Mouse (Mus musculus) embryonic facial prominence, embryonic 15.5 days (tissue): ENCODE measurements around the gene Ncoa4. TPM values are rescaled to one million over a fixed set of nuclear protein-coding genes. Genes with fewer than 3 reads are reported as not detected.

Experiments
- ATAC-seq: fragments of 200-750 bp; cut with Nextera tagmentation; 2 replicates; pipeline ENCODE4 v1.8.0; 2017; ENCODE audit warnings: low read depth, moderate TSS enrichment; ENCODE audit not compliant: insufficient number of reproducible peaks, low FRiP score, low TSS enrichment
- H3K27ac ChIP-seq: fragments of 300-500 bp; sonication (generic); replicated peaks from 2 replicates; pipeline ENCODE4 v1.5.1; 2015; ENCODE audit warnings: mild to moderate bottlenecking, inconsistent platforms
- H3K27me3 ChIP-seq: fragments of 300-500 bp; sonication (generic); 2 replicates; pipeline ENCODE4 v1.6.1; 2015; ENCODE audit warnings: inconsistent platforms
- H3K36me3 ChIP-seq: fragments of 300-500 bp; sonication (generic); 2 replicates; pipeline ENCODE4 v1.6.1; 2015; ENCODE audit warnings: mild to moderate bottlenecking, inconsistent platforms
- H3K4me1 ChIP-seq: fragments of 300-500 bp; sonication (generic); 2 replicates; pipeline ENCODE4 v1.6.1; 2015; ENCODE audit warnings: inconsistent platforms
- H3K4me2 ChIP-seq: fragments of 300-500 bp; sonication (generic); replicated peaks from 2 replicates; pipeline ENCODE4 v1.6.1; 2015; ENCODE audit warnings: mild to moderate bottlenecking, inconsistent platforms
- H3K4me3 ChIP-seq: fragments of 300-500 bp; sonication (generic); replicated peaks from 2 replicates; pipeline ENCODE4 v1.5.1; 2015; ENCODE audit warnings: mild to moderate bottlenecking, inconsistent platforms
- H3K9ac ChIP-seq: fragments of 300-500 bp; sonication (generic); 2 replicates; pipeline ENCODE4 v1.6.1; 2015; ENCODE audit warnings: inconsistent platforms
- H3K9me3 ChIP-seq: fragments of 300-500 bp; sonication (generic); replicated peaks from 2 replicates; pipeline ENCODE4 v1.6.1; 2016; ENCODE audit warnings: inconsistent platforms
- WGBS: fragments of 180-500 bp; shearing (Covaris S2); methylation state at CpG from one replicate; pipeline ENCODE4 v1.1.7; 2015; 5-methylcytosine and 5-hydroxymethylcytosine counted together
- polyA plus RNA-seq: library from polyadenylated mRNA; unstranded; fragments of >200 nt; fragmentation: Nextera tagmentation; extraction: Ambion mirVana; gene quantifications from 2 replicates; pipeline ENCODE4 v1.2.1, GENCODE M21; 2015

Gene Ncoa4
- polyA plus RNA-seq, 1 experiment from 2014 or later = 94.2 TPM

DNA sequence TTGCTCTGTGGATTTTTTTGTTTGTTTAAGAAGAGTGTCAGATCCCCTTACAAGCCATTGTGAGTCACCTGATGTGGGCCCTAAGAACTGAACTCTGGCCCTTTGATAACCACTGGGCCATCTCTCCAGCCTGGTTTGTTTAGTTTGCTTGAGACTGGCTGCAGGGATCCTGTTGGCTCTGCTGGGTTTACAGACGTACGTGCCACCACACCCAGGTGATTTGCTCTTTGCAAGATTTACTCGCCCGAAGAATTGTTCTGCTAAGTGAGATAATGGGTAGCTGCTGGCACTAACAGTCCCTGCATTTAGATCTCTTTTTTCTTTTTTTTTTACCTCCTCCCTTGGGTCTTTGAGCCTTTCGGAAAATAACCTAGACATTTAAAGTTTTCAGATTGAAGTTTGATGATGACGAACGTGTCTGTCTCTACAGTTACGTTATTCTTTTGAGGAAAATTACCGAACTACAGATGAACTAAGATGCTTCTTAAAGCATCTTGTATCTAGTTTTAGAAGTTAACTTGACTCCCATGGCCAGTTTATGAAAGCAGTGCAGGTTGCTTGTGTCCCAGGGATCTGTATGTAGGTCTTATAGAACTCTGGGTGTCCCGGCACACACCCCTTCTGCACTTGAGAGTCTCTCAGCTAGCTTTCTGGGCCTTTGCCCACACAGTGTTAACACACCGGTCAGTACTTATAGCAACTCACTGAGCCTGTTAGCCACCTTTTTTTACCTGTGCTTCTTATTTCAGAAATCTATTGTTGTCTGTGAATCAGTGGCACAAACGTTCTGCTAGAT lies 1.6 kb downstream of the Ncoa4 start:
- H3K9me3 ChIP-seq = no peaks in the 10 kb centered on the region
- peak overlapping the region; percentile 97; the same call in 1 of the 2 replicates for H3K9ac ChIP-seq
- H3K4me3 ChIP-seq = peak overlapping the region; percentile 99
- 84% methylated on average over 12 of the region's 12 CpGs for WGBS
- H3K27ac ChIP-seq = no peak overlapping the region
- no peaks in the 10 kb centered on the region for H3K36me3 ChIP-seq
- peak overlapping the region; percentile 79 for H3K4me2 ChIP-seq
- ATAC-seq = no peak
- peaks cover 37% of the 10 kb centered on the region for H3K4me1 ChIP-seq
- H3K27me3 ChIP-seq = no peaks in the 10 kb centered on the region

DNA sequence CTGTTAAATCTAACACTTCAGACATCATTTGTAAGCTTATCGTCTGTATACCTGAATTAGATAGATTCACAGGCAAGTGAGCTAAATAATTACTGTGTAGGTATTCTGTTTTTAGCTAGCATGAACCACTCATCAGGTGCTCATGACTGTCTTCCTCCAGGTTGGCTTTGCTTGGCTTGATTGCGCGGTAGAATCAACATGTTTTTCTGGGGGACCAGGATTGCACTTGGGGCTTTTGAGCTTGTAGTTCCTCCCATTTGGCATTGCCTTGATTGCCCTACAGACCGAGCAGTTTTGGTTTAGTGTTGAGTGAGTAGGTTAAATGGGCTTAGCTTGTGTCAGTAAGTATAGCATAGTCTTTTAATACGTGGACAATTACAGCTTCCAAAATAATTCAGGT lies 2.6 kb downstream of the Ncoa4 start:
- Histone ChIP-seq H3K27me3 (no peaks in the 10 kb centered on the region), H3K4me1 (peaks cover 40% of the 10 kb centered on the region), H3K4me2 (no peak overlapping the region), H3K4me3 (no peak overlapping the region), H3K27ac (no peak overlapping the region), H3K36me3 (no peaks in the 10 kb centered on the region), H3K9me3 (no peaks in the 10 kb centered on the region), H3K9ac (no peak overlapping the region)
- WGBS = 81% methylated on average over 5 of the region's 5 CpGs
- ATAC-seq = no peak

DNA sequence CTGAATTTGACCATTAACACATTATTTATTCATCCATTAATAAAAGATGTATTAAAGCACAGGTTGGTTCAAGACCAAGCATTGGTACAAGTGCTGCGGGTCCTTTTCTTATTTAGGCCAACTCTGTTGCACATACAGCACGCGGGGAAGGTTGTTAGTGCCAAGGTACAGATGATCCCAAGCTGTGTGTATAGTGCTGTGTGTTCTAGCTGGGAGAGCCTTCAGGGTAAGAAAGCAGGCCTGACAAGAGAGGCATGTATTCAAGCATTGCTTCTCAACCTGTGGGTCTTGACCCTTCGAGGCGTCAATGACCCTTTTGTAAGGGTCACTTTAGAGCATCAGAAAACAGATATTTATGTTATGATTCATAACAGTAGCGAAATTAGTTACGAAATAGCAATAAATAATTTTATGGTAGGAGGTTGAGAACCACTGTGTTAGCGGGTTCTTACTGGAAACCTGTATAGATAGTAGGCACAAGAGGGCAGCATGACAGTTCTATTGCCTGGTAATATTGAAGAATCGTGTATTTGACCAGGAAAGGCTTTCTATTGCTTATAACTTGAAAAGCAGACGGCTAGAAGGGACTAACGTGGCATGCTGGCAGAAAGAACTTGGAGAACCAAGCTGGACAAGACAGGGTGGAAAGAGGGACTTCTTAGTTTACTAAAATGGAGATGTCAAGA lies 3.7 kb downstream of the Ncoa4 start:
- no peaks in the 10 kb centered on the region for H3K9me3 ChIP-seq
- no peak for ATAC-seq

GRCm38 (mm10) chr14:32164173-32165051 lies 4.7 kb downstream of the Ncoa4 start:
- H3K9ac ChIP-seq = no peak overlapping the region
- H3K4me2 ChIP-seq = peak overlapping the region; percentile 97; the same call in 1 of the 2 replicates
- H3K4me3 ChIP-seq = no peak overlapping the region
- no peaks in the 10 kb centered on the region for H3K27me3 ChIP-seq
- 67% methylated on average over 8 of the region's 8 CpGs for WGBS
- H3K4me1 ChIP-seq = peaks cover 35% of the 10 kb centered on the region
- no peaks in the 10 kb centered on the region for H3K36me3 ChIP-seq
- no peak for ATAC-seq
- no peaks in the 10 kb centered on the region for H3K9me3 ChIP-seq
- H3K27ac ChIP-seq = no peak overlapping the region

More for the DNA sequence above, 3.7 kb downstream of the Ncoa4 start:
- no peak overlapping the region for H3K9ac ChIP-seq
- no peak overlapping the region for H3K27ac ChIP-seq
- WGBS = 86% methylated on average over 11 of the region's 11 CpGs
- H3K4me2 ChIP-seq = no peak overlapping the region
- H3K36me3 ChIP-seq = no peaks in the 10 kb centered on the region
- no peak overlapping the region for H3K4me3 ChIP-seq
- H3K27me3 ChIP-seq = no peaks in the 10 kb centered on the region
- peaks cover 40% of the 10 kb centered on the region for H3K4me1 ChIP-seq

GRCm38 (mm10) chr14:32165278-32166061 lies 5.8 kb downstream of the Ncoa4 start:
- peaks cover 34% of the 10 kb centered on the region for H3K4me1 ChIP-seq
- peak; percentile 83 for ATAC-seq

GRCm38 (mm10) chr14:32166062-32166441 lies 6.4 kb downstream of the Ncoa4 start:
- Histone ChIP-seq H3K4me2 (peak overlapping the region; percentile 97), H3K27me3 (no peaks in the 10 kb centered on the region), H3K9me3 (no peaks in the 10 kb centered on the region), H3K9ac (no peak overlapping the region), H3K4me3 (peak overlapping the region; percentile 54), H3K4me1 (peaks cover 28% of the 10 kb centered on the region), H3K27ac (no peak overlapping the region), H3K36me3 (no peaks in the 10 kb centered on the region)
- 38% methylated on average over 2 of the region's 2 CpGs for WGBS
- no peak for ATAC-seq

More at GRCm38 (mm10) chr14:32165278-32166061, 5.8 kb downstream of the Ncoa4 start:
- Histone ChIP-seq H3K9ac (peak overlapping the region; percentile 40; the same call in 1 of the 2 replicates), H3K36me3 (no peaks in the 10 kb centered on the region), H3K27me3 (no peaks in the 10 kb centered on the region), H3K9me3 (no peaks in the 10 kb centered on the region), H3K4me3 (peak overlapping the region; percentile 54), H3K4me2 (peak overlapping the region; percentile 97), H3K27ac (peak overlapping the region; percentile 71)
- WGBS = under 1% methylated on average over 42 of the region's 42 CpGs

DNA sequence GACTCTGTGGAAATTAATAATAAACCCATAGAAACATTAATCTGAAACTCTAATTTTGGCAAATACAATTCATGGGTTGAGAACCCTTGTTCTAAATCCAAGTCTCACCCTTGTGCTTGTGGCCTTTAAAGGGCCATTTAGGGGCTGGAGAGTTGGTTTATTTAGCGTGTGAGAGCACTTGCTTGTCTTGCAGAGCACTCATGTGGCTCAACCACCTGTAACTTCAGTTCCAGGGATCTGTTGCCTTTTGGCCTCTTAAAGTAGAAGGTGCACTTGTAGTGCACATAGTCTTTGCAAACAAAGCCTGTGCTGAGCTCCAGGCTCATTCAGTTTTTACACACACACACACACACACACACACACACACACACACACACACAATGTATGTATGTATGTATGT lies 7.2 kb downstream of the Ncoa4 start:
- H3K4me2 ChIP-seq = no peak overlapping the region
- no peak overlapping the region for H3K27ac ChIP-seq
- no peaks in the 10 kb centered on the region for H3K27me3 ChIP-seq
- H3K4me3 ChIP-seq = no peak overlapping the region
- H3K36me3 ChIP-seq = no peaks in the 10 kb centered on the region
- ATAC-seq = no peak
- no peaks in the 10 kb centered on the region for H3K9me3 ChIP-seq
- no peak overlapping the region for H3K9ac ChIP-seq
- peaks cover 25% of the 10 kb centered on the region for H3K4me1 ChIP-seq
- WGBS = 81% methylated on average over 1 of the region's 1 CpGs

GRCm38 (mm10) chr14:32167326-32167725 lies 7.7 kb downstream of the Ncoa4 start:
- Histone ChIP-seq H3K27ac (no peak overlapping the region), H3K4me2 (no peak overlapping the region), H3K36me3 (no peaks in the 10 kb centered on the region), H3K9ac (no peak overlapping the region), H3K27me3 (no peaks in the 10 kb centered on the region), H3K4me3 (no peak overlapping the region), H3K9me3 (no peaks in the 10 kb centered on the region), H3K4me1 (peaks cover 24% of the 10 kb centered on the region)
- 80% methylated on average over 5 of the region's 5 CpGs for WGBS
- ATAC-seq = no peak

DNA sequence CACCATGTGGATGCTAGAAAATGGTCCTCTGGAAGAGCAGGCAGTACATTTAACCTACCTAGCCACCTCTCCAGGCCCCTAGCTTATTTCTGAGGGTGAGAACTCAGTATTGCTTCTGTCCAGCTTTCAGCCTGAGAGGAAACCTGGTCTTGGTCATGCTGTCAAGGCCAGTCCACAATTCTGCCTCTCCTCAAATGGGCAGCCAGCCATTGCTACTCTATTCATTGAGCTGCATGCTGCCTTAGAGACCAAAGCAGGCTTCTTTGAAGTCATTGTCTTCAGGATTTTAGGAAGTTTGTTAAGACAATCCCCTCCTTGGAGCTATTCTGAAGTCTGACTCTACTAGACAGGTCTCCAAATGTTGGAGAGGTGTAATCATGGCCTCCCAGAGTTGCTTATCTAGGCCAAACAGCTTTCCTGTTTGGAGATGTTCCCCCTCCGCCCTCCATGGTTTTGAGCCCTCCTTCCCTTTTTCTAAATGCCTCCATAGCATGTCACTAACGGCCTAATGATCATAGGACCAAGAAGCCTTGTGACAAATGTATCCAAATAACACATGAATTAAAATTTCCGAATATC lies 9.1 kb downstream of the Ncoa4 start:
- no peaks in the 10 kb centered on the region for H3K27me3 ChIP-seq
- no peak overlapping the region for H3K9ac ChIP-seq
- peaks cover 18% of the 10 kb centered on the region for H3K4me1 ChIP-seq
- no peak overlapping the region for H3K4me3 ChIP-seq
- no peak overlapping the region for H3K4me2 ChIP-seq
- no peaks in the 10 kb centered on the region for H3K9me3 ChIP-seq
- no peak for ATAC-seq
- H3K27ac ChIP-seq = no peak overlapping the region
- H3K36me3 ChIP-seq = peaks cover 10% of the 10 kb centered on the region
- 78% methylated on average over 3 of the region's 3 CpGs for WGBS

DNA sequence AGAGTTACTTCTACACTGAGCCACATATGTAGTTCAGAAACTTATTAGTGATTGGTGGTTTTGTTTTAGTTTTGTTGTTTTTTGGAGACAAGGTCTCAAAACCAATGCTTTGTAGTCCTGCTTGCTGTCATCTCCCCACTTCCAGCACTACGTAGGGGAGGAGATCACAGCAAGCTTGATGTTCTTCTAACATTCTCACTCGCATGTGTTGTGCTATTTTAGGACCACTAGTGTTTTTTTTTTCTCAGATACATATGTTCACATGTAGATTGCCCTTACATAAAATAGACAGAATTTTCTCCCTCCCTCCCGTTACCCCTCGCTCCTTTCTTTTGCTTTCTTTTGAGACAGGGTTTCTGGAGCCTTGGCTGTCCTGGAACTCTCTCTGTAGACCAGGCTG lies 10.5 kb downstream of the Ncoa4 start:
- Histone ChIP-seq H3K9ac (no peak overlapping the region), H3K9me3 (no peaks in the 10 kb centered on the region), H3K4me3 (no peak overlapping the region), H3K27ac (no peak overlapping the region), H3K36me3 (peaks cover 13% of the 10 kb centered on the region), H3K4me2 (no peak overlapping the region), H3K4me1 (peaks cover 12% of the 10 kb centered on the region), H3K27me3 (no peaks in the 10 kb centered on the region)
- WGBS = 75% methylated on average over 4 of the region's 4 CpGs
- ATAC-seq = no peak
